Mouse (Mus musculus) heart, postnatal 0 days (tissue): Measurements from ENCODE around the gene Scrt2. TPM values are rescaled to one million over a fixed set of nuclear protein-coding genes. Genes with fewer than 3 reads are reported as not detected.

ENCODE experiments used
- ATAC-seq: fragments of 200-750 bp; cut with Nextera tagmentation; 2 replicates; pipeline ENCODE4 v1.8.0; 2017; ENCODE audit warnings: low read depth, moderate number of reproducible peaks, moderate library complexity; ENCODE audit not compliant: insufficient read depth
- DNase-seq: peaks from one replicate; pipeline ENCODE4 v3.0.0-alpha.2; 2016; ENCODE audit warnings: low spot score
- H3K27ac ChIP-seq: fragments of 300-500 bp; sonication (generic); 2 replicates; pipeline ENCODE4 v1.5.1; 2014; ENCODE audit warnings: low read depth, mild to moderate bottlenecking
- H3K27me3 ChIP-seq: fragments of 300-500 bp; sonication (generic); 2 replicates; pipeline ENCODE4 v1.6.1; 2014; ENCODE audit warnings: low read length, mixed read lengths; ENCODE audit not compliant: control insufficient read depth, insufficient read depth
- H3K36me3 ChIP-seq: fragments of 300-500 bp; sonication (generic); replicated peaks from 2 replicates; pipeline ENCODE4 v1.6.1; 2014; ENCODE audit warnings: low read length, mixed read lengths; ENCODE audit not compliant: control insufficient read depth, insufficient read depth
- H3K4me1 ChIP-seq: fragments of 300-500 bp; sonication (generic); 2 replicates; pipeline ENCODE4 v1.6.1; 2014; ENCODE audit warnings: antibody characterized with exemption; ENCODE audit not compliant: control insufficient read depth, insufficient read depth
- H3K4me2 ChIP-seq: fragments of 300-500 bp; sonication (generic); 2 replicates; pipeline ENCODE4 v1.6.1; 2014; ENCODE audit warnings: low read depth, mild to moderate bottlenecking, low read length, moderate library complexity
- H3K4me3 ChIP-seq: fragments of 300-500 bp; sonication (generic); 2 replicates; pipeline ENCODE4 v1.5.1; 2014; ENCODE audit warnings: low read depth, low read length
- H3K9ac ChIP-seq: fragments of 300-500 bp; sonication (generic); replicated peaks from 2 replicates; pipeline ENCODE4 v1.6.1; 2014; ENCODE audit warnings: low read depth, low read length, mixed read lengths
- H3K9me3 ChIP-seq: fragments of 300-500 bp; sonication (generic); replicated peaks from 2 replicates; pipeline ENCODE4 v1.6.1; 2016; ENCODE audit warnings: low read length; ENCODE audit not compliant: control insufficient read depth
- CTCF ChIP-seq: IDR thresholded peaks from 2 replicates; pipeline ENCODE4 v1.5.1; 2016; ENCODE audit warnings: antibody characterized with exemption, control low read depth, low read depth
- EP300 ChIP-seq: IDR thresholded peaks from 2 replicates; pipeline ENCODE4 v1.6.1; 2016; ENCODE audit warnings: antibody characterized with exemption, low read depth
- WGBS: fragments of 180-500 bp; shearing (Covaris S2); extraction: QIAGEN DNeasy Blood & Tissue Kit; methylation state at CpG from one replicate; pipeline ENCODE4 v1.1.7; 2014; 5-methylcytosine and 5-hydroxymethylcytosine counted together
- polyA plus RNA-seq: library from polyadenylated mRNA; unstranded; fragments of >200 nt; fragmentation: Nextera tagmentation; extraction: Ambion mirVana; gene quantifications from 2 replicates; pipeline ENCODE4 v1.2.1, GENCODE M21; 2015
- total RNA-seq: library from RNA; depleted of rRNA; stranded (reverse); fragments of >200 nt; gene quantifications from 2 replicates; pipeline ENCODE4 v1.2.3, GENCODE M21; 2014; ENCODE audit warnings: low replicate concordance

Gene Scrt2
- total and polyA plus RNA-seq, 2 experiments from 2014 or later: not detected

GRCm38 (mm10) chr2:152082456-152083285 is 1.3 kb downstream of the Scrt2 start:
- Histone ChIP-seq H3K9ac (no peak overlapping the region), H3K36me3 (no peaks in the 10 kb centered on the region), H3K4me3 (no peak overlapping the region), H3K27me3 (peaks cover 70% of the 10 kb centered on the region), H3K4me2 (no peak overlapping the region), H3K4me1 (peaks cover 4% of the 10 kb centered on the region; the same call in 1 of the 2 replicates), H3K9me3 (no peaks in the 10 kb centered on the region), H3K27ac (no peak overlapping the region)
- 19% methylated on average over 7 of the region's 7 CpGs for WGBS
- TF ChIP-seq EP300: no peak
- no peak for TF ChIP-seq CTCF
- no peak for ATAC-seq
- DNase-seq: no peak

- H3K27me3 ChIP-seq: peaks cover 64% of the 10 kb centered on the region
- no peak overlapping the region for H3K9ac ChIP-seq
- H3K4me1 ChIP-seq: peaks cover 4% of the 10 kb centered on the region; the same call in 1 of the 2 replicates
- H3K4me2 ChIP-seq: no peak overlapping the region
- ATAC-seq (no peak), DNase-seq (no peak)
- no peak overlapping the region for H3K27ac ChIP-seq
- H3K36me3 ChIP-seq: no peaks in the 10 kb centered on the region
- no peak overlapping the region for H3K4me3 ChIP-seq
- TF ChIP-seq EP300 (no peak), CTCF (no peak)
- no peaks in the 10 kb centered on the region for H3K9me3 ChIP-seq
- WGBS: 74% methylated on average over 4 of the region's 4 CpGs
These were observed 2.1 kb downstream of the Scrt2 start for GRCm38 (mm10) chr2:152083411-152083810.

GRCm38 (mm10) chr2:152084298-152084697 is 3.0 kb downstream of the Scrt2 start:
- no peak for TF ChIP-seq EP300
- TF ChIP-seq CTCF: no peak
- DNase-seq: no peak
- Histone ChIP-seq H3K4me3 (no peak overlapping the region), H3K27me3 (peaks cover 55% of the 10 kb centered on the region), H3K27ac (no peak overlapping the region), H3K9me3 (no peaks in the 10 kb centered on the region), H3K9ac (no peak overlapping the region), H3K36me3 (no peaks in the 10 kb centered on the region), H3K4me2 (no peak overlapping the region), H3K4me1 (peaks cover 4% of the 10 kb centered on the region; the same call in 1 of the 2 replicates)
- no peak for ATAC-seq
- 49% methylated on average over 6 of the region's 6 CpGs for WGBS

GRCm38 (mm10) chr2:152085414-152085813 is 4.1 kb downstream of the Scrt2 start:
- DNase-seq: no peak
- H3K4me1 ChIP-seq: peaks cover 4% of the 10 kb centered on the region; the same call in 1 of the 2 replicates
- H3K4me3 ChIP-seq: no peak overlapping the region
- H3K27ac ChIP-seq: no peak overlapping the region
- H3K4me2 ChIP-seq: no peak overlapping the region
- WGBS: 56% methylated on average over 6 of the region's 6 CpGs
- H3K9ac ChIP-seq: no peak overlapping the region
- no peak for ATAC-seq
- TF ChIP-seq CTCF (no peak), EP300 (no peak)
- no peaks in the 10 kb centered on the region for H3K9me3 ChIP-seq
- peaks cover 44% of the 10 kb centered on the region for H3K27me3 ChIP-seq
- H3K36me3 ChIP-seq: no peaks in the 10 kb centered on the region

- H3K36me3 ChIP-seq: no peaks in the 10 kb centered on the region
- peaks cover 4% of the 10 kb centered on the region; the same call in 1 of the 2 replicates for H3K4me1 ChIP-seq
- no peak for TF ChIP-seq EP300
- TF ChIP-seq CTCF: no peak
- DNase-seq: no peak
- WGBS: 65% methylated on average over 6 of the region's 6 CpGs
- H3K27me3 ChIP-seq: peaks cover 46% of the 10 kb centered on the region
- H3K27ac ChIP-seq: no peak overlapping the region
- H3K4me3 ChIP-seq: no peak overlapping the region
- no peaks in the 10 kb centered on the region for H3K9me3 ChIP-seq
- H3K9ac ChIP-seq: no peak overlapping the region
- no peak overlapping the region for H3K4me2 ChIP-seq
- ATAC-seq: no peak
These were observed 5.1 kb downstream of the Scrt2 start for GRCm38 (mm10) chr2:152086451-152086850.

- peaks cover 4% of the 10 kb centered on the region; the same call in 1 of the 2 replicates for H3K4me1 ChIP-seq
- peak; percentile 40; the same call in 1 of the 2 replicates for ATAC-seq
- H3K27me3 ChIP-seq: peaks cover 48% of the 10 kb centered on the region
- no peaks in the 10 kb centered on the region for H3K36me3 ChIP-seq
- no peak overlapping the region for H3K9ac ChIP-seq
- no peak overlapping the region for H3K27ac ChIP-seq
- 33% methylated on average over 5 of the region's 5 CpGs for WGBS
- H3K9me3 ChIP-seq: no peaks in the 10 kb centered on the region
- TF ChIP-seq CTCF: no peak
- DNase-seq: peak; percentile 30
- no peak overlapping the region for H3K4me2 ChIP-seq
- no peak overlapping the region for H3K4me3 ChIP-seq
These were observed 5.8 kb downstream of the Scrt2 start for GRCm38 (mm10) chr2:152087111-152087510.
